Mouse (Mus musculus) forebrain, postnatal 0 days (tissue): ENCODE measurements around the gene Cmya5. TPM values are rescaled to one million over a fixed set of nuclear protein-coding genes. Genes with fewer than 3 reads are reported as not detected.
"Not testable (repeated sequence)": the region's sequence is repeated elsewhere in the genome, so short reads cannot be mapped to it uniquely, and the experiment has no call there.

Source experiments
- ATAC-seq: fragments of 200-750 bp; cut with Nextera tagmentation; 2 replicates; pipeline ENCODE4 v1.8.0; 2017; ENCODE audit warnings: mild to moderate bottlenecking, moderate library complexity
- DNase-seq: peaks from one replicate; pipeline ENCODE4 v3.0.0-alpha.2; 2015
- H3K27ac ChIP-seq: fragments of 300-500 bp; sonication (generic); 2 replicates; pipeline ENCODE4 v1.5.1; 2014; ENCODE audit warnings: low read depth, mild to moderate bottlenecking, antibody characterized with exemption, low read length, moderate library complexity, mixed read lengths
- H3K27me3 ChIP-seq: fragments of 300-500 bp; sonication (generic); 2 replicates; pipeline ENCODE4 v1.6.1; 2014; ENCODE audit warnings: mild to moderate bottlenecking, low read length, mixed read lengths; ENCODE audit not compliant: insufficient read depth
- H3K36me3 ChIP-seq: fragments of 300-500 bp; sonication (generic); 2 replicates; pipeline ENCODE4 v1.6.1; 2014; ENCODE audit warnings: mild to moderate bottlenecking, moderate library complexity; ENCODE audit not compliant: insufficient read depth
- H3K4me1 ChIP-seq: fragments of 300-500 bp; sonication (generic); 2 replicates; pipeline ENCODE4 v1.6.1; 2014; ENCODE audit warnings: antibody characterized with exemption; ENCODE audit not compliant: insufficient read depth
- H3K4me2 ChIP-seq: fragments of 300-500 bp; sonication (generic); 2 replicates; pipeline ENCODE4 v1.6.1; 2014; ENCODE audit warnings: low read depth, mild to moderate bottlenecking, moderate library complexity
- H3K4me3 ChIP-seq: fragments of 300-500 bp; sonication (generic); 2 replicates; pipeline ENCODE4 v1.5.1; 2014; ENCODE audit warnings: low read depth, low read length, mixed read lengths
- H3K9ac ChIP-seq: fragments of 300-500 bp; sonication (generic); 2 replicates; pipeline ENCODE4 v1.6.1; 2014; ENCODE audit warnings: mild to moderate bottlenecking
- H3K9me3 ChIP-seq: fragments of 300-500 bp; sonication (generic); 2 replicates; pipeline ENCODE4 v1.6.1; 2016; ENCODE audit warnings: low read length
- CTCF ChIP-seq: sonication (generic); IDR thresholded peaks from 2 replicates; pipeline ENCODE4 v1.5.1; 2016; ENCODE audit warnings: antibody characterized with exemption, control low read depth, low read depth
- WGBS: fragments of 180-500 bp; shearing (Covaris S2); extraction: QIAGEN DNeasy Blood & Tissue Kit; methylation state at CpG from one replicate; pipeline ENCODE4 v1.1.7; 2014; 5-methylcytosine and 5-hydroxymethylcytosine counted together
- polyA plus RNA-seq: library from polyadenylated mRNA; unstranded; fragments of >200 nt; fragmentation: Nextera tagmentation; extraction: Ambion mirVana; gene quantifications from 2 replicates; pipeline ENCODE4 v1.2.1, GENCODE M21; 2015
- total RNA-seq: library from RNA; depleted of rRNA; stranded (reverse); fragments of >200 nt; gene quantifications from 2 replicates; pipeline ENCODE4 v1.2.3, GENCODE M21; 2014

Cmya5 gene
- total and polyA plus RNA-seq, 2 experiments from 2014 or later: 0.15 to 0.52 TPM

DNA sequence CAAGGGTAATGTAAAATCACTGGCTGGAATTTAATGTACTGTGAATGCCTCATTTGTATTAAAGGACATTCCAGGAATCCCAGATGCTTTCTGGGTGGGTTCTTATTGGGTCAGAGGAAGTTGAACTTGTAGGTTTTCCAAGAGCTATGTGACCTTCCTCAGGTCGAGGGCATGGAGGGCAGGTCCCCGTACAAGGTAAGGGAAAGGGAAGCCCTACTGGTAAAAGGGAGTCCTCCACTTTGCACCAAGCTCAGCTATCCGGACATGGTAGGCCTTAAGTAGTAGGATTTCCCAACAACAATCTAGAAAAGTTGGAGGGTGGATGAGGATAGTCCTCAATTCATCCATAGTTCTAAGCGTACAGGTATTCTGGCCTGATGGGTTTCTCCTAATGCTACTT is 58.8 kb downstream of the Cmya5 start:
- H3K9me3 ChIP-seq: no peaks in the 10 kb centered on the region
- no peaks in the 10 kb centered on the region for H3K27me3 ChIP-seq
- WGBS: 91% methylated on average over 4 of the region's 4 CpGs
- H3K27ac ChIP-seq: no peak overlapping the region
- no peak overlapping the region for H3K9ac ChIP-seq
- H3K4me2 ChIP-seq: no peak overlapping the region
- ATAC-seq (no peak), DNase-seq (no peak)
- no peaks in the 10 kb centered on the region for H3K4me1 ChIP-seq
- no peaks in the 10 kb centered on the region for H3K36me3 ChIP-seq
- H3K4me3 ChIP-seq: no peak overlapping the region
- TF ChIP-seq CTCF: no peak

DNA sequence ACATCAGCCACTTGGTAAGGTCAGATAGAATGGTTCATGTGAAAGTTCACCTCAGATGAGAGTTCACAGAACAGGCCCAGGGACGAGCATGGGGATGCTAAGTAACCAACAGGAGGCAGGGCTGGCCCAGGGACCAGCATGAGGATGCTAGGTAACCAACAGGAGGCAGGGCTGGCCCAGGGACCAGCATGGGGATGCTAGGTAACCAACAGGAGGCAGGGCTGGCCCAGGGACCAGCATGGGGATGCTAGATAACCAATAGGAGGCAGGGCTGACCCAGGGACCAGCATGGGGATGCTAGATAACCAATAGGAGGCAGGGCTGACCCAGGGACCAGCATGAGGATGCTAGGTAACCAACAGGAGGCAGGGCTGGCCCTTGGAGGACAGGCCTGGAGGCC is 62.2 kb downstream of the Cmya5 start:
- not testable (repeated sequence) for H3K27ac ChIP-seq, DNase-seq, H3K4me1 ChIP-seq, H3K4me3 ChIP-seq, H3K27me3 ChIP-seq, H3K9ac ChIP-seq, ATAC-seq, H3K4me2 ChIP-seq, H3K36me3 ChIP-seq, H3K9me3 ChIP-seq
- 77% methylated on average over 1 of the region's 1 CpGs for WGBS

DNA sequence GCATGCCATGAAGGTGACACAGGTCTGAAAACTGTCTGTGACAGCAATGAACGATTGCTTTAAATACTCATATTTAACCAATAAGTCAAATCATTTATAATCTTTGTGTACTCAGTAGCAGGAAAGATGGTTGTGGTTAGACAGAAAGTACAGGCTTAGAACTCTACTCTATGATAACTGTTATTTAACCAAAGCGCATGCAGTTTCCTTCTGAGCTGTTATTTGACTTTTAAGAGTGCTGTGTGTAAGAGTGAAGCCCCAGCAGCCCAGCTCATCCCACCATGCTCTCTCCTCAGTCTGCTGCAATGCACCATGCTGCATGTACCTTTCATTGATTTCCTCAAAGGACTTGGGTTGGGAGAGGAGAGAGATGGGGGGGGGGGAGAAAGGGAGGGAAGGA is 63.7 kb downstream of the Cmya5 start:
- H3K4me1 ChIP-seq: no peaks in the 10 kb centered on the region
- TF ChIP-seq CTCF: no peak
- ATAC-seq: no peak
- H3K4me3 ChIP-seq: no peak overlapping the region
- H3K27ac ChIP-seq: no peak overlapping the region
- H3K4me2 ChIP-seq: no peak overlapping the region
- no peaks in the 10 kb centered on the region; the same call in 1 of the 2 replicates for H3K36me3 ChIP-seq
- no peak overlapping the region for H3K9ac ChIP-seq
- no peaks in the 10 kb centered on the region for H3K9me3 ChIP-seq
- WGBS: 91% methylated on average over 2 of the region's 2 CpGs
- H3K27me3 ChIP-seq: no peaks in the 10 kb centered on the region
- no peak for DNase-seq

DNA sequence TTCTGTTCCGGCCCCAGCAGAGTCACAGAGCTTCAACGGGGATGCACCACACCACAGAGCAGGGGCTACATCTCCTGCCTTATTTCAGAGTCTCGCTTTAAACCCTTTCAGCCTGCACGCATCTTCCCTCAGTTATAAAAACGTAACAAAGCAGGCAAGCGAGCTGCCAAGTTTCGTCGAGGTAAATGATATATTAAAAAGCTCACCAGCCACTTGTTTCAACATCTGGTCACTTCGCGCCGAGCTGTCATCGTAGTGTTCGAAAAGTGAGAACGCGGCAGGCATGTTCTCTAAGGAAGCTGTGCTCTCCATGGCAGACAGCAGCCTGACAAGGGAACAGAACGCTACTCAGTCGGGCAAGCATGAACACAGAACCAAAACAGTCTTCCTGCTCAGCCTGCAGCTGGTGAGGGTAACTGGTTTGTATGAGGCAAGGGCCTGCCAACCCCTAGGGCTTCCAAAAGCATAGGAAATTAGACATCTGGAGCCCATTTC is 70.3 kb downstream of the Cmya5 start:
- peak; percentile 67 for ATAC-seq
- H3K9me3 ChIP-seq: no peaks in the 10 kb centered on the region
- DNase-seq: peak; percentile 65
- peak overlapping the region; percentile 62 for H3K27ac ChIP-seq
- peaks cover 16% of the 10 kb centered on the region for H3K4me1 ChIP-seq
- H3K4me3 ChIP-seq: 0 out of 2 replicates have a peak overlapping the region, but pooled peaks have one; percentile 5
- H3K27me3 ChIP-seq: no peaks in the 10 kb centered on the region
- H3K36me3 ChIP-seq: no peaks in the 10 kb centered on the region; the same call in 1 of the 2 replicates
- H3K4me2 ChIP-seq: peak overlapping the region; percentile 6
- H3K9ac ChIP-seq: peak overlapping the region; percentile 19; the same call in 1 of the 2 replicates
- 33% methylated on average over 17 of the region's 17 CpGs for WGBS
- TF ChIP-seq CTCF: no peak

DNA sequence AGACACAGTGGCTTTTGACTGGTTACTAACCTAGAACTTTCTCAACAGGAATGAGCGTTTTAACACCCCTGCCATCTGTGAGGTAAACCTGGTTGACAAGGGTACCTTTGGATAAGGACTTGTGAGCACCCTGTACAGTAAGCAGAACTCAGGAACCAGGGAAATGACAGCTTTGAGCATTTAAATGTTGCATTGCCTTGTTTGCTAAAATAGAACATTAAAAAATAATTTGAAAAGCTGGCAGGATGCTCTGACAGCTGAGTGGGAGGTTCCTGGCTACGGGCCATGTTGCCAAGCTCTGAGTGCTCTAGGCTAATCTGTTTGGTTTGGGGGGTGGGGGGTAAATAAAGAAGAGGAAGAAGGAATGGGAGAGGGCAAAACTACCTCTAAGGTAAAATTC is 70.9 kb downstream of the Cmya5 start:
- H3K9ac ChIP-seq: no peak overlapping the region
- TF ChIP-seq CTCF: no peak
- no peaks in the 10 kb centered on the region; the same call in 1 of the 2 replicates for H3K36me3 ChIP-seq
- H3K27me3 ChIP-seq: no peaks in the 10 kb centered on the region
- peak overlapping the region; percentile 62 for H3K27ac ChIP-seq
- DNase-seq: peak; percentile 82
- H3K4me1 ChIP-seq: peaks cover 16% of the 10 kb centered on the region
- WGBS: 16% methylated on average over 2 of the region's 2 CpGs
- H3K4me3 ChIP-seq: no peak overlapping the region
- ATAC-seq: peak; percentile 70
- H3K4me2 ChIP-seq: peak overlapping the region; percentile 6
- no peaks in the 10 kb centered on the region for H3K9me3 ChIP-seq

DNA sequence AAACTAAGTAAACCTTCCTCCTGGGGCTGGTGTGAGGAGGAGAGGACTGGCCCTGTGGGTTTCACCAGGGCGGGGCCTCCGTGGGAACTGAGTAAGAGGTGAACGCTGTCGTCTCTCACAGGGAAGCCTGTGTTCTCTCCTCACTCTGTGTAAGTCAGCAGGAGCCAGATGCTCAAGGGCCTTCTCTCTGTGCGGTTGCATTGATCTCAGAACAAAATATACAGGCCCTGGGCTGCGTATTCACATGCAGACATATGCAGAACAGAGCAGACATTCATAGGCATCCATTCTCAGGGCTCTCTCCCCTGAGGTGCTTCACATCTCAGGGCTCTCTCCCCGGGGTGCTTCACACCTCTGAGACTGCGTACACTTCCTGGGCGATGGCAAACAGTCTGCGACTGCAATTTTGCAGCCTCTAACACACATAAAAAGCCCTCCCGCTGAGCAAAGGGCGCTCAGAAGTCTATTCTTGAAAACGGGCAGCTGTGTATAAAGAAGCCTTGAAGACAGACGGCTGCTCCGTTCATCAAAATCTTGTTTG is 71.6 kb downstream of the Cmya5 start:
- no peaks in the 10 kb centered on the region; the same call in 1 of the 2 replicates for H3K36me3 ChIP-seq
- peak overlapping the region; percentile 62 for H3K27ac ChIP-seq
- WGBS: 7% methylated on average over 15 of the region's 15 CpGs
- no peak overlapping the region for H3K4me3 ChIP-seq
- DNase-seq (peak; percentile 68), ATAC-seq (peak; percentile 65)
- H3K9me3 ChIP-seq: no peaks in the 10 kb centered on the region
- H3K9ac ChIP-seq: no peak overlapping the region
- peaks cover 16% of the 10 kb centered on the region for H3K4me1 ChIP-seq
- H3K27me3 ChIP-seq: no peaks in the 10 kb centered on the region
- no peak for TF ChIP-seq CTCF
- peak overlapping the region; percentile 6 for H3K4me2 ChIP-seq

DNA sequence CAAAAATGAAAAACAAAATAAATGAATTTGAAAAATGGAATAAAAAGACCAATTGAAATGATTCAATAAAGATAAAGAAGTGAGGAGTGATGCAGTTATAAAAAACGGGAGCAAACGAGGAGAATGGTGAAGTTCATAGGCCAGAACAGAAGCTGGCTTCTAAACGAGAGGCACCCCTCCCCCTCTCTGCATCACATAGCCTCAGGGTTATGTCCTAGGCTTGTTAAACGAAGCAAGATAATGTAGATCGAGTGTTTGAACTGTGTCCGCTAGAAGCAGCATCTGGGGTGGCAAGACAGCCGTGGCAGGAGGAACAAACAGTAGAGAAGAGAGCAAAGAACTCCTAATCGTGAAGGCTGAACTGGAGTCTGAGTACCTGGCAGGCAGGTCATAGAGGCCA is 74.1 kb downstream of the Cmya5 start:
- Histone ChIP-seq H3K4me2 (no peak overlapping the region), H3K9ac (no peak overlapping the region), H3K9me3 (no peaks in the 10 kb centered on the region), H3K27me3 (no peaks in the 10 kb centered on the region), H3K4me1 (peaks cover 16% of the 10 kb centered on the region), H3K4me3 (no peak overlapping the region), H3K27ac (no peak overlapping the region), H3K36me3 (no peaks in the 10 kb centered on the region)
- no peak for DNase-seq
- TF ChIP-seq CTCF: no peak
- no peak for ATAC-seq
- WGBS: 27% methylated on average over 8 of the region's 8 CpGs
